Mouse (Mus musculus): Measurements from ENCODE around the gene Ghdc. TPM values are rescaled to one million over a fixed set of nuclear protein-coding genes. Genes with fewer than 3 reads are reported as not detected.

The Ghdc gene
- polyA plus RNA-seq, 1 experiment from 2014 or later, result 4.9 TPM

DNA sequence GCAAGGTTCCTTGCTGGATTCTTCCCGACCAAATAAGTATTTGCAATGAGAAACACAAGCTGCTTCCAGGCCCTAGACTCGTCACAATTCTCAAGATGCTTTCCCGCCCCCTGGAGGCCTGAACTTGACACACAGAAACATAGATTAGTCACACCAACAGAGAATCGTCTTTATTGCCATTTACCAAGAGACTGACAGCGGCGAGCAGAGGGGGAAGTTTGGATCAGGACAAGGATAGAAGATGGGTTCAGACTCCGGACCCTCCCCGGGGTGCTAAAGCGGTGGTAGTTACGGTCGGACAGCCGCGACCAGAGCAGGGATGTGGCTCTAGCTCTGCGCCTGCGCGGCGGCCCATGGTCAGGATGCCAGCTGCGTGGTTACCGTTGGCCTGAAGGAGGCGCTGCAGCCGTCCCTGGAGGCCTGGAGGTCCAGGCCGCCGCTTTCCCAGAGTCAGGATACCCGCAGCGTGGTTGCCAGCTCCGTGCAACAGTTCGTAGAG lies 9.2 kb downstream of the Ghdc start:
- H3K4me2 ChIP-seq (replicated peaks; ENCODE audit: low read depth, low read length), result peak overlapping the region; percentile 62
- TF ChIP-seq EP300 (IDR thresholded peaks at IDR 0.05) (no peak), CTCF (IDR thresholded peaks at IDR 0.05) (peak; percentile 75)
- no peaks in the 10 kb centered on the region for H3K9me3 ChIP-seq (ENCODE audit: low read length)
- H3K27me3 ChIP-seq (replicated peaks; ENCODE audit: insufficient read depth, low read length), result peaks cover 13% of the 10 kb centered on the region
- DNase-seq (ENCODE audit: low spot score), result peak; percentile 89
- peak overlapping the region; percentile 38 for H3K4me3 ChIP-seq (ENCODE audit: low read depth, low read length)
- H3K27ac ChIP-seq (ENCODE audit: low read length), result no peak overlapping the region
- H3K9ac ChIP-seq (replicated peaks; ENCODE audit: low read depth), result no peak overlapping the region
- peak; percentile 79 for ATAC-seq
- under 1% methylated on average over 27 of the region's 27 CpGs for WGBS
- no peaks in the 10 kb centered on the region for H3K36me3 ChIP-seq (ENCODE audit: insufficient read depth, low read length)
- no peaks in the 10 kb centered on the region for H3K4me1 ChIP-seq (ENCODE audit: insufficient read depth, low read depth, low read length)

- Histone ChIP-seq H3K9me3 (ENCODE audit: low read length) (no peaks in the 10 kb centered on the region), H3K4me1 (ENCODE audit: insufficient read depth, low read depth, low read length) (no peaks in the 10 kb centered on the region), H3K27me3 (replicated peaks; ENCODE audit: insufficient read depth, low read length) (peaks cover 13% of the 10 kb centered on the region), H3K4me3 (ENCODE audit: low read depth, low read length) (no peak within 1 kb of the TSS), H3K9ac (replicated peaks; ENCODE audit: low read depth) (no peak within 1 kb of the TSS), H3K27ac (ENCODE audit: low read length) (no peak within 1 kb of the TSS), H3K4me2 (replicated peaks; ENCODE audit: low read depth, low read length) (peak within 1 kb of the TSS; percentile 48), H3K36me3 (ENCODE audit: insufficient read depth, low read length) (no peaks in the 10 kb centered on the region)
- WGBS, result 1% methylated on average over 28 of the region's 51 CpGs
- peak; percentile 40 for TF ChIP-seq CTCF (IDR thresholded peaks at IDR 0.05)
- no peak for TF ChIP-seq EP300 (IDR thresholded peaks at IDR 0.05)
- peak; percentile 69 for DNase-seq (ENCODE audit: low spot score)
- peak; percentile 47 for ATAC-seq
Measured at GRCm38 (mm10) chr11:100759611-100760233, 11.0 kb downstream of the Ghdc start, which contains the start of gene Kcnh4. Gene Kcnh4 (minus strand): TSS chr11:100759942.

DNA sequence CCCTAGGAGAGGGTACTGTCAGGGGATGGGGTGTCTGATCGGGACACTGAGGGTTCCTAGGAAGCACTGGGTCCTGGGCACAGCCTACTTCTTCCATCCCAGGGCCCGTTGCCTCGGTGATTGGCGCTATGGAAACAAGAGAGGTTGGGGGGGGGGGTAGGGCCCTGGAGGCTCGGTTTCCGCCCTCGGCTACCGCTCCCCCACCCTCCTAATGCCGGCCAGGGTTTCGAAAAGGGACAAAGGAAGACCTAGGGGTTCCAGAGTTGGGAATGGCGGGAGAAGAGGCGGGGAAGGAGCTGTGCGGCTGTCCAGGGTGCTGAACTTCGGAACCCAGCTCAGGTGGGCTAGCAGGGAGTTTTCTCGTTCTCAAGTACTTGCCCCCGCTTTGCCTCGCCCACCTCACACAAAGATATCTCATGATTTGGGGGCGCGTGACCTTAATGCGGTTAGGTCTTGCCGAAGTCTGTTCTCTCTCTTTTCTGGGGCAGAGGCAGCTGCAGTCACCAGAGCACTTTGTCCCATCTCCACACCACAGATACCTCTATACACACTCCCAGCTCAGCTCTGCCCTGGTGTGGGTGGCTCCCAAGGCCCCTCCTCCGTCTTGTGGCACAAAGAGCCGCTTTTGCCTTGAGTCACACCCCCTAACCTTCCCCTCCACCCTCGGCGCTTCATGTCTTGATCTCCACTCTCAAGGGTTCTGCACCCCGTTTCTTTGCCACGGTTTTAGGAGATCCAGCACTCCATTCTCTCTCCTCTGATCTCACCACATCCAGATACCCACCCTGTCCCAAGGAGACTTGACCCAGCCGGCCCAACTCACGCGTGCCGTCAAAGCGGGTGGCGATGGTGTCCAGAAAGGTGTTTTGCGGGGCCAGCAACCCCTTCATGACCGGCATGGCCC lies 11.8 kb downstream of the Ghdc start:
- Histone ChIP-seq H3K4me2 (replicated peaks; ENCODE audit: low read depth, low read length) (peak overlapping the region; percentile 48), H3K27ac (ENCODE audit: low read length) (no peak overlapping the region), H3K4me1 (ENCODE audit: insufficient read depth, low read depth, low read length) (no peaks in the 10 kb centered on the region), H3K4me3 (ENCODE audit: low read depth, low read length) (no peak overlapping the region), H3K27me3 (replicated peaks; ENCODE audit: insufficient read depth, low read length) (peaks cover 13% of the 10 kb centered on the region), H3K36me3 (ENCODE audit: insufficient read depth, low read length) (no peaks in the 10 kb centered on the region), H3K9me3 (ENCODE audit: low read length) (no peaks in the 10 kb centered on the region), H3K9ac (replicated peaks; ENCODE audit: low read depth) (no peak overlapping the region)
- DNase-seq (ENCODE audit: low spot score) (peak; percentile 58), ATAC-seq (no peak)
- WGBS, result 3% methylated on average over 34 of the region's 35 CpGs
- no peak for TF ChIP-seq EP300 (IDR thresholded peaks at IDR 0.05)
- no peak for TF ChIP-seq CTCF (IDR thresholded peaks at IDR 0.05)

- H3K9ac ChIP-seq (replicated peaks; ENCODE audit: low read depth), result no peak overlapping the region
- DNase-seq (ENCODE audit: low spot score) (no peak), ATAC-seq (no peak)
- no peak overlapping the region for H3K4me3 ChIP-seq (ENCODE audit: low read depth, low read length)
- no peaks in the 10 kb centered on the region for H3K36me3 ChIP-seq (ENCODE audit: insufficient read depth, low read length)
- H3K27me3 ChIP-seq (replicated peaks; ENCODE audit: insufficient read depth, low read length), result peaks cover 13% of the 10 kb centered on the region
- no peak for TF ChIP-seq EP300 (IDR thresholded peaks at IDR 0.05)
- TF ChIP-seq CTCF (IDR thresholded peaks at IDR 0.05), result no peak
- H3K27ac ChIP-seq (ENCODE audit: low read length), result no peak overlapping the region
- H3K4me1 ChIP-seq (ENCODE audit: insufficient read depth, low read depth, low read length), result no peaks in the 10 kb centered on the region
- no peak overlapping the region for H3K4me2 ChIP-seq (replicated peaks; ENCODE audit: low read depth, low read length)
- H3K9me3 ChIP-seq (ENCODE audit: low read length), result no peaks in the 10 kb centered on the region
- WGBS, result 79% methylated on average over 12 of the region's 12 CpGs
Measured at GRCm38 (mm10) chr11:100757566-100757965, 13.2 kb downstream of the Ghdc start.

- WGBS, result 60% methylated on average over 6 of the region's 6 CpGs
- TF ChIP-seq EP300 (IDR thresholded peaks at IDR 0.05), result no peak
- no peak for TF ChIP-seq CTCF (IDR thresholded peaks at IDR 0.05)
- Histone ChIP-seq H3K4me2 (replicated peaks; ENCODE audit: low read depth, low read length) (no peak overlapping the region), H3K9me3 (ENCODE audit: low read length) (no peaks in the 10 kb centered on the region), H3K27me3 (replicated peaks; ENCODE audit: insufficient read depth, low read length) (peaks cover 13% of the 10 kb centered on the region), H3K4me3 (ENCODE audit: low read depth, low read length) (no peak overlapping the region), H3K9ac (replicated peaks; ENCODE audit: low read depth) (no peak overlapping the region), H3K36me3 (ENCODE audit: insufficient read depth, low read length) (no peaks in the 10 kb centered on the region), H3K27ac (ENCODE audit: low read length) (no peak overlapping the region), H3K4me1 (ENCODE audit: insufficient read depth, low read depth, low read length) (no peaks in the 10 kb centered on the region)
- ATAC-seq, result no peak
- no peak for DNase-seq (ENCODE audit: low spot score)
Measured at GRCm38 (mm10) chr11:100756476-100756875, 14.3 kb downstream of the Ghdc start.

GRCm38 (mm10) chr11:100754693-100755057 lies 16.1 kb downstream of the Ghdc start:
- no peak for TF ChIP-seq CTCF (IDR thresholded peaks at IDR 0.05)
- TF ChIP-seq EP300 (IDR thresholded peaks at IDR 0.05), result no peak
- H3K4me3 ChIP-seq (ENCODE audit: low read depth, low read length), result no peak overlapping the region
- H3K27ac ChIP-seq (ENCODE audit: low read length), result no peak overlapping the region
- H3K4me2 ChIP-seq (replicated peaks; ENCODE audit: low read depth, low read length), result no peak overlapping the region
- H3K36me3 ChIP-seq (ENCODE audit: insufficient read depth, low read length), result no peaks in the 10 kb centered on the region
- 83% methylated on average over 3 of the region's 3 CpGs for WGBS
- peaks cover 11% of the 10 kb centered on the region for H3K27me3 ChIP-seq (replicated peaks; ENCODE audit: insufficient read depth, low read length)
- H3K9ac ChIP-seq (replicated peaks; ENCODE audit: low read depth), result no peak overlapping the region
- H3K4me1 ChIP-seq (ENCODE audit: insufficient read depth, low read depth, low read length), result no peaks in the 10 kb centered on the region
- no peak for DNase-seq (ENCODE audit: low spot score)
- no peaks in the 10 kb centered on the region for H3K9me3 ChIP-seq (ENCODE audit: low read length)
- no peak for ATAC-seq

Measured in lung, postnatal 0 days (tissue).